Mouse (Mus musculus) liver, embryonic 14.5 days (tissue): ENCODE measurements at regions not wholly inside any gene's neighbourhood (a gene's known extent, or its start where the extent isn't known, plus 50 kb on each side); places are given as distances from the start of the nearest gene placed in this dataset.

ENCODE experiments used
- ATAC-seq: fragments of 200-750 bp; cut with Nextera tagmentation; 2 replicates; pipeline ENCODE4 v1.8.0; 2017; ENCODE audit warnings: moderate number of reproducible peaks, mild to moderate bottlenecking, moderate library complexity; ENCODE audit not compliant: insufficient read depth
- DNase-seq, 3 experiments: peaks; one replicate each; pipeline ENCODE4 v3.0.0-alpha.2; 2012 to 2013; ENCODE audit warnings: low read depth in 3 of 3, low spot score in 3 of 3
- H3K27ac ChIP-seq: fragments of 300-500 bp; sonication (generic); 2 replicates; pipeline ENCODE4 v1.5.1; 2014; ENCODE audit warnings: moderate library complexity, mild to moderate bottlenecking, control low read depth, inconsistent platforms
- H3K27me3 ChIP-seq: fragments of 300-500 bp; sonication (generic); 2 replicates; pipeline ENCODE4 v1.6.1; 2014; ENCODE audit warnings: mild to moderate bottlenecking, low read length, moderate library complexity; ENCODE audit not compliant: control insufficient read depth, insufficient read depth
- H3K36me3 ChIP-seq: fragments of 300-500 bp; sonication (generic); replicated peaks from 2 replicates; pipeline ENCODE4 v1.6.1; 2014; ENCODE audit warnings: low read depth; ENCODE audit not compliant: control insufficient read depth, insufficient read depth
- H3K4me1 ChIP-seq, 2 experiments: fragments of 200-500 bp in 1 of 2; fragments of 300-500 bp in 1 of 2; sonication (generic) in 1 of 2; replicated peaks; 2 replicates each; pipeline ENCODE4 v1.6.1; 2012 to 2014; ENCODE audit warnings: antibody characterized with exemption in 1 of 2, inconsistent platforms in 1 of 2, low read length in 1 of 2; ENCODE audit not compliant: control insufficient read depth in 2 of 2, insufficient read depth in 2 of 2
- H3K4me2 ChIP-seq: fragments of 300-500 bp; sonication (generic); 2 replicates; pipeline ENCODE4 v1.6.1; 2014; ENCODE audit warnings: low read depth, mild to moderate bottlenecking, control low read depth, moderate library complexity
- H3K4me3 ChIP-seq, 2 experiments: fragments of 200-500 bp in 1 of 2; fragments of 300-500 bp in 1 of 2; sonication (generic) in 1 of 2; 2 replicates each; pipeline ENCODE4 v1.5.1; 2012 to 2014; ENCODE audit warnings: low read depth in 2 of 2, low read length in 2 of 2, mild to moderate bottlenecking in 2 of 2, control low read depth in 1 of 2, inconsistent platforms in 1 of 2, moderate library complexity in 1 of 2; ENCODE audit not compliant: insufficient read depth in 1 of 2
- H3K9ac ChIP-seq: fragments of 300-500 bp; sonication (generic); replicated peaks from 2 replicates; pipeline ENCODE4 v1.6.1; 2014; ENCODE audit warnings: mild to moderate bottlenecking, control low read depth, moderate library complexity
- H3K9me3 ChIP-seq: fragments of 300-500 bp; sonication (generic); 2 replicates; pipeline ENCODE4 v1.6.1; 2016; ENCODE audit warnings: low read length, mixed read lengths; ENCODE audit not compliant: control insufficient read depth
- CTCF ChIP-seq: IDR thresholded peaks from 2 replicates; pipeline ENCODE4 v1.5.1; 2016; ENCODE audit warnings: antibody characterized with exemption, low read depth, control low read depth
- EP300 ChIP-seq: IDR thresholded peaks from 2 replicates; pipeline ENCODE4 v1.6.1; 2016; ENCODE audit warnings: antibody characterized with exemption, low read depth
- WGBS: fragments of 180-500 bp; shearing (Covaris S2); extraction: QIAGEN DNeasy Blood & Tissue Kit; methylation state at CpG from one replicate; pipeline ENCODE4 v1.1.7; 2014; ENCODE audit not compliant: insufficient replicate concordance; 5-methylcytosine and 5-hydroxymethylcytosine counted together

GRCm38 (mm10) chr3:38235033-38235735 is 249.5 kb downstream of the Ankrd50 start:
- no peak overlapping the region for H3K4me2 ChIP-seq
- H3K27ac ChIP-seq = no peak overlapping the region
- H3K4me3 ChIP-seq = no peak overlapping the region
- DNase-seq (no peak), ATAC-seq (no peak)
- H3K36me3 ChIP-seq = no peaks in the 10 kb centered on the region
- no peaks in the 10 kb centered on the region for H3K27me3 ChIP-seq
- no peaks in the 10 kb centered on the region for H3K9me3 ChIP-seq
- no peaks in the 10 kb centered on the region for H3K4me1 ChIP-seq
- no peak overlapping the region for H3K9ac ChIP-seq
- no peak for TF ChIP-seq CTCF
- no peak for TF ChIP-seq EP300
- WGBS = 59% methylated on average over 18 of the region's 18 CpGs

DNA sequence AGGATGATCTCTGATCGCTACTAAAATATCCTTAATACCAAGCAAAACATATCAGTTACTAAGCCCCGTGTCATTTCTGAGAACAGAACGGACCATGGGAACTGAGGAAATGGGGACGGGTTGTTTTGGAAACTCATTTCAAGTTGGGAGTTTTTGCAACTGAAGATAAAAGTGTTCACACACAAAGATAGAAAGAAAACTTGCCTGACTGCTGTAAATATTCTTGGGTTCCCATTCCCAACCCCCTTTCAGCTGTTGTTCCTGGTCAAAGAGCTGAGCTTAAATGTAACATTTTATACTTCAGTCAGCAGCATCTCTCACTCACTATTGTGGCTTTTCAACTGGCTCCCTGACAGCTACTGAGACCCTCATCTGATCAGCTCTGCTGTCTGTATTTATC is 250.1 kb downstream of the Ankrd50 start:
- no peak for ATAC-seq
- Histone ChIP-seq H3K4me3 (no peak overlapping the region), H3K27me3 (no peaks in the 10 kb centered on the region), H3K27ac (no peak overlapping the region), H3K4me1 (no peaks in the 10 kb centered on the region), H3K9ac (no peak overlapping the region), H3K9me3 (no peaks in the 10 kb centered on the region), H3K36me3 (no peaks in the 10 kb centered on the region), H3K4me2 (no peak overlapping the region)
- WGBS = 37% methylated on average over 4 of the region's 4 CpGs
- DNase-seq = no peak
- no peak for TF ChIP-seq CTCF
- TF ChIP-seq EP300 = no peak

DNA sequence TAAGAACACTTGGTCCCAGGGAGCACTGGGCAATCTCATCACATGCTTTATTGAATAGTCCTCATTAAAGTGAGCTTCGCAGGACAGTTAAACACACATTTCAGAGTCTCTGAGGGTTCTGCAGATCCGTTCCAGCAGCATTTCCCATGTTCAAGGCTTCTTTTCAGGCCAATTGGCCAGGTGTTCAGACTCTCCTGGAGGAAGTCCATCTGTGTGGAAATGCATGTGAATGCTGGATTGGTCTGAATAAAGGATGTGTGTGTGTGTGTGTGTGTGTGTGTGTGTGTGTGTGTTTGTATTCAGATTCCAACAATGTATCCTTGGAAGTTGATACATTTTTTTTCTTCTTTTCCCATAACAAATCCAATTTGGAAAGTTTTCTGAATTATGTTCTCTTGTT is 250.6 kb downstream of the Ankrd50 start:
- H3K27me3 ChIP-seq = no peaks in the 10 kb centered on the region
- WGBS = 57% methylated on average over 2 of the region's 2 CpGs
- no peak for ATAC-seq
- no peaks in the 10 kb centered on the region for H3K9me3 ChIP-seq
- TF ChIP-seq EP300 (no peak), CTCF (no peak)
- no peak overlapping the region for H3K27ac ChIP-seq
- no peak overlapping the region for H3K4me2 ChIP-seq
- no peak for DNase-seq
- H3K4me3 ChIP-seq = no peak overlapping the region
- no peaks in the 10 kb centered on the region for H3K36me3 ChIP-seq
- no peaks in the 10 kb centered on the region for H3K4me1 ChIP-seq
- no peak overlapping the region for H3K9ac ChIP-seq

DNA sequence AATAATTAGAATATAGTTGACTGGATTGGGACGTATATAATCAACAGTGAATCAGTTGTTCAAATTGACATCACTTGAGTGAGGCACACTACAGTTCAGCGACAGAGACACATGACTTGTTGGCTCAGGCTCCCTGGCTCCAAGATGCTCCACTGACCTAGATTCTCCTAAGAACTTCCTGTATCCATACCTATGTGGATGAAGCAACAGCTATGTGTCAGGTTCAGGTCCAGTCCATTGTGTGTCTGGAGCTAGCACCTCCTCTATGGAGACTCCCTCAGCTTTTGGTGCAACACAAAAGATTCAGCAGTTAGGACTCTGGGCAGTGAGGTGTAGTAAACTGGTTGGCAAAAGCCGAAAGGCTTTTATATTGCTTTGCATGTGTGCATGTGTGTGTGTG is 251.6 kb downstream of the Ankrd50 start:
- no peaks in the 10 kb centered on the region for H3K4me1 ChIP-seq
- no peak overlapping the region for H3K9ac ChIP-seq
- no peak overlapping the region for H3K4me2 ChIP-seq
- no peak overlapping the region for H3K27ac ChIP-seq
- no peak for ATAC-seq
- DNase-seq = no peak
- 74% methylated on average over 3 of the region's 3 CpGs for WGBS
- H3K4me3 ChIP-seq = no peak overlapping the region
- no peaks in the 10 kb centered on the region for H3K27me3 ChIP-seq
- no peaks in the 10 kb centered on the region for H3K36me3 ChIP-seq
- TF ChIP-seq CTCF (no peak), EP300 (no peak)
- H3K9me3 ChIP-seq = no peaks in the 10 kb centered on the region

GRCm38 (mm10) chr3:38232111-38233076 is 252.2 kb downstream of the Ankrd50 start:
- WGBS = 61% methylated on average over 15 of the region's 15 CpGs

More at GRCm38 (mm10) chr3:38232111-38233076, 252.2 kb downstream of the Ankrd50 start:
- Histone ChIP-seq H3K9me3 (no peaks in the 10 kb centered on the region), H3K27ac (no peak overlapping the region), H3K9ac (no peak overlapping the region), H3K4me2 (no peak overlapping the region), H3K36me3 (no peaks in the 10 kb centered on the region), H3K27me3 (no peaks in the 10 kb centered on the region), H3K4me3 (no peak overlapping the region), H3K4me1 (no peaks in the 10 kb centered on the region)
- DNase-seq (no peak), ATAC-seq (no peak)
- TF ChIP-seq EP300 (no peak), CTCF (no peak)
